Mouse (Mus musculus): ENCODE data around the gene Car11. TPM values are rescaled to one million over a fixed set of nuclear protein-coding genes. Genes with fewer than 3 reads are reported as not detected.
A peak's percentile ranks its signal among the peaks of the same experiment; 100 is the strongest.

Gene Car11
- total RNA-seq, 2 experiments from 2014 or later, result 4.5 to 5.0 TPM

DNA sequence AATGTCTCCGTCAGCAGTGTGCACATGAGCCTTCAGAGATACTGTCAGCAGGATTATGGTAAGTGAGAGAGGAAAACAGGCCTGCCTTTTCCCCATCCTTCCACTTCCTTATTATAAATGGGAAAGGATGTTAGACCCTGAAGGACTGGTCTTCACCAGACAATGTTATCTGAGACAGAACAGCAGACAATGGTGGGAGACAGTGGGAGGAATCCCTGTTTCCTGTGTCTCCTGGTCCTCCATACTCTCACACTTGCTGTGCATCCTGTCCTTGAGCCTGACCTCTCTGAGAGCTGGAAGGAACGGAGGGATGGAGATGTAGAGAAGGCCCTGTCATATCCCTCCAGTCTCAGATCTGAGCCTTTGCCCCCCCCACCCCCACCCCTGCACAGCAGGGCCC is 7.3 kb upstream of the Car11 start:
- DNase-seq, result no peak

DNA sequence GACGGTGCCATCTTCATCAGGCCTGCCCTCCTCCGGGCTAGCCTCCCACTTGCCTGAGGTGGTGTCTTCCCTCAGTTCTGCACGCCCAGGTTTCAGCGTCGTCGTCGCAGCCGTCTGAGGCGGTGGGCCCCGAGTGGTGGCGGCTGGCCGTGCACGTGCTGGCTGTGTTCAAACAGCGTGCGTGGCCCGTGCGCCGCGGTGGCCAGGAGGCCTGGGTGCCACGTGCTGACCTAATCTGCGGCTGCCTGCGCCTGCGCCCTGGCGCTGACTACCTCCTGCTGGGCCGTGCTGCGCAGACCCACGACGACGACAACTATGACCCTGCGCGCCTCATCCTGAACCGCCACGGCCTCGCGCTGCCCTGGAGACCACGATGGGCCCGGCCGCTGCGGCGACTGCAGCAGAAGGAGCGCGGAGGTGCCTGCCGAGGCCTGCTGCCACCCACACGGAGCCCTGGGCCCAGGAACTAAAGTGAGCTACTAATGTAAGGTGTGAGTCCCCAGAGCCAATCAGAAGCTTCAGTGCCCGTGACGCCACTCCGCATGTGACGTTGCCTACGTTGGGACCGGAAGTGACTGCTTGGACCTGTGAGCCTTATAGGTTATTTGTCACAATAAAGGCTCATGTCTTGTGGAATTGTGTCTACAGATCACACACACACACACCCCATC is 5.6 kb upstream of the Car11 start, which contains the start of gene Sec1:
Sec1 (minus strand) TSS at position 482 of the 671 bp plus-strand sequence.
- peak; percentile 4 for DNase-seq

DNA sequence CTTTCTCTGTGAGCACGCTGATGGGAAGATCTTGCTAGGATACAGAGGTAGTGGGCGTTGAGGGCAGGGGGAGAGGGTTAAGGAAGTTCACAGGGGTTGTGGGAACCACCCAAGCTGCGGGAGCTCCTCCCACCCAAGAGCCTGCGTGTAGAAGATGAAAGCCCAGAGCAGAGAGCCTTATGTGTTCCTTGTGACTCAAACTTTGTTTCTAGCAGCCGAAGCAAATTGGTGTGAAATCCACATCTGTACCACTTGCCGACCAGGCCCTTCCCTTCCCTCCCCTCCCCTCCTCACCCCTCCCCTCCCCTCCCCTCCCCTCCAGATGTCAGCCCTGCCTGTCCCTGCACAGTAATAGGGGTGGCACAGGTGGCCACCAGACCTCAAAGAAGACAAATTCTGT is 4.5 kb upstream of the Car11 start:
- no peak for DNase-seq

DNA sequence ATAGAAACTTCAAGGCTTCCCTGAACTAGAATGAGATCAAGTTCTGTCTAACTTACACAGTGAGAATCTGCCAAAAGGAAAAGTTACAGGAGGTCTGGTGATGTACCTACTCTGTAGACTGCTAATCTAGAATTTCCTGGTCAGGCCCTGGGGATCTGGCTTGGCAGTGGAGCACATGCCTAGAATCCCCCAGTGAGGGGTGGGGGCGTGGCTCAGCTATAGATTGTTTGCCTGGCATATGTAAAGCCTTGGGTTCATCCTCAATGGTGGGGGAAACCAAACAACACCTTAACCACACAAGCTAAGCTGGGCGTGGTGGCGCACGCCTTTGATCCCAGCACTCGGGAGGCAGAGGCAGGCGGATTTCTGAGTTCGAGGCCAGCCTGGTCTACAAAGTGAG is 1.7 kb upstream of the Car11 start:
- DNase-seq, result no peak

DNA sequence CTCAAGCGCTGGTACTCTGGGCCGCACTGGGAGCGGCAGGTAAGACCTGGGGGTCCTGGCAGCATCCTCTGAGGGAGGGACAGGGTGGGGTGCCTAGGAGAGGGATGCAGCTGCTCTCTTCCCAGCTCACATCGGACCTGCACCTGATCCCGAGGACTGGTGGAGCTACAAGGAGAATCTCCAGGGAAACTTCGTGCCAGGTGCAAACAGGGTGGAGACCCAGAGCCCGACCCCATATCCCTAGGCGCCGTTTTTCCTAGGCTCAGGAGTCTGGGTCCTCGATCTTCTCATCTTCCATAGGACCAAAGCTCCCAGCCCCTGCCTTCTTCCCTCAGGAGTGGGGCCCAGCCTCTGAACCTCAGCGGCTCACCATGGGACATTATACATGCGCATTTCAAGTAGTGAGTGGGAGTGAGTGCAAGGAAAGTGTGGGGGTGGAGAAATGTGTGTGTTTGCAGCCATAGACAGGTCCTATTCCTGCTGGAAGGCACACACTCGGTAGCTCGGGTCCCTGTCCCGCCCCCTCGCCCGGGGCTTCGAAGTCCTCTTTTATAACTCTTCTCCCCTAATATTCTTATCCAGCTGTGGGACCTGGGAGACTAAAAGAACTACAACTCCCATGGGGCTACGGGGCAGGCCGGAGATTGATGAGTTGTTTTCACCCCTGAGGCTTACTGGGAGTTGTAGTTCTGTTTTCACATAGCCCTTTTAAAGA is 815 bp downstream of the Car11 start:
- peak; percentile 79 for DNase-seq

DNA sequence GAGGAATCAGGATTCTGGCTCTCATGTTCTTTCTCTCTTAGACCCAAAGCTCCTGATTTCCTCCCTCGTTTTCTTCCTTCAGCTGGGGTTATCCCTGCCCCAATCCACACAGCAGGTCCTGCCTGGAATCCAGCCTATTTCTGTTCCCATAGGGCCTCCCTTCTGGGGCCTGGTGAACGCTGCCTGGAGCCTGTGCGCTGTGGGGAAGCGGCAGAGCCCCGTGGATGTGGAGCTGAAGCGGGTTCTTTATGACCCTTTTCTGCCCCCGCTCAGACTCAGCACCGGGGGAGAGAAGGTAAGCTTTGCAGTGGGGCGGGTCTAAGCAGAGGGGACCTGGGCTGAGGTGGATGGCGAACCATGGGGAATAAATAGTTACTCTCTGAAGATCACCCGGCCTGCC is 1.4 kb downstream of the Car11 start:
- DNase-seq, result peak; percentile 57

DNA sequence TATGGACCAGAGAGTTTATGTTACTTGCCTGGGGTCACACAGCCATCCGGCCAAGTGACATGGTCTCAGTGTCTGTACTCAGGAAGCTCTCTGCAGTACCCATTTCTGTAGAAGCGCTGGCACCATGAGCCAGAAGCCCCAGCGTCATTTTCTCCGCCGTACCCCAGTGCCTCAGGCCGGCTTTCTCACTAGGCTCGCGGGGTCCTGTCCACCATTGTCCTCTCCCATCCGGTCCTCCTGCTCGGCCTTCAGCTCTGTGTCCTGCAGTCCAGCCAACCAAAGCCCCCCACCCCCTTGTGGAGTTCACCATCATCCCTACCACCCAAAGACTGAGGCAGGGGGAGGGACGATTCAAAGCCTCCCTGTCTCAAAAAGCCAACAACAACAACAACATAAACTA is 2.0 kb downstream of the Car11 start:
- DNase-seq, result no peak

DNA sequence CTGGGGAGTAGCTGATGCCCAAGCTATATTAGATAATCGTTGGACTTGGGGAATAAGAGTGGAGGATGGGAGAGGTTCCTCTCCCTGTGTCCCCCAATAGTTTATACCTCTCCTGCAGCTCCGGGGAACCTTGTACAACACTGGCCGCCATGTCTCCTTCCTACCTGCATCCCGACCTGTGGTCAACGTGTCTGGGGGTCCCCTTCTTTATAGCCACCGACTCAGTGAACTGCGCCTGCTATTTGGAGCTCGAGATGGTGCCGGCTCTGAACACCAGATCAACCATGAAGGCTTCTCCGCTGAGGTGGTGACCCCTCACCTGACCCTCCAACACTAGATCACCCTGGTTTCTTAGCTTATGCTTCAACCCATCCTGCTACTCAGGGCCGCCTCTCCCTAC is 2.7 kb downstream of the Car11 start:
- DNase-seq, result no peak

DNA sequence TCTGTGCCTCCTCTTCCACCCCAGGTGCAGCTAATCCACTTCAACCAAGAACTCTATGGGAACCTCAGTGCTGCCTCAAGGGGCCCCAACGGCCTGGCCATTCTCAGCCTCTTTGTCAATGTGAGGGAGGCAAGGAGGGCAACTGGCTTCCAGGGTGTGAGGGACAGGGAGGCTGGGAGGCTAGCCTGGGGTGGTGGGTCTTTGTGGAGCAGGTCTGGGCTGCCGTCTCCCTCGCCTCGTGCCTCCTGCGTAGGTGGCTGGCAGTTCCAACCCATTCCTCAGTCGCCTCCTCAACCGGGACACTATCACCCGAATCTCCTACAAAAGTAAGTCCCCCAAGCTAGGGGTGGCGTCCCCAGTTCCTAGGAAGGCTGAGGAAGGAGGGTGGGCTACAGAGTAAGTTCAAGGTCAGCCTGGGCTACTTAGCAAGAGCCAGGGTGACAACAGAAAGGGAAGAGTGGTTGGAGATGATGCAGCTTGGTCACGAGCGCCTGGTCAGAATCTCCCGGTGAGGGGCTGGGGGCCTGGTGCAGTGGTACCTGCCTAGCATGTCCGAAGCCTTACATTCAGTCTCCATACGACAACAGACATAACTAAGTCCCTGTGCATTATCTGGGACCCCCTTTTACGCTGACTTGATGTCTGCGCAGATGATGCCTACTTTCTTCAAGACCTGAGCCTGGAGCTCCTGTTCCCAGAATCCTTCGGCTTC is 3.3 kb downstream of the Car11 start:
- no peak for DNase-seq

DNA sequence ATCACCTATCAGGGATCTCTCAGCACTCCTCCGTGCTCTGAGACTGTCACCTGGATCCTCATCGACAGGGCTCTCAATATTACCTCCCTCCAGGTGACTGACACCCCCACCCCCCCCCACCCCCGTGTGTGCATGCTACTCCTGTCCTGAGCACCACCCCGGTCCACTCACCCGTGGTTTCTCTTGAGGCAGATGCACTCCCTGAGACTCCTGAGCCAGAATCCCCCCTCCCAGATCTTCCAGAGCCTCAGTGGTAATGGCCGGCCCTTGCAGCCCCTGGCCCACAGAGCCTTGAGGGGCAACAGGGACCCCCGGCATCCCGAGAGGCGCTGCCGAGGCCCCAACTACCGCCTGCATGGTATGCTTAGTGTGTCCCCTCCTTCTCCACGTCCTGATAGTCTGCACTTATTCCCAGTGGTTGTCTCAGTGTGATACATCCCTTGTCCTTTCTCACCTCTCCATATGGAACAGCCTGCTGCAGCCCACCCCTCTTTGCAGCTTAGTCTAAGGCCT is 3.9 kb downstream of the Car11 start:
- DNase-seq, result no peak

DNA sequence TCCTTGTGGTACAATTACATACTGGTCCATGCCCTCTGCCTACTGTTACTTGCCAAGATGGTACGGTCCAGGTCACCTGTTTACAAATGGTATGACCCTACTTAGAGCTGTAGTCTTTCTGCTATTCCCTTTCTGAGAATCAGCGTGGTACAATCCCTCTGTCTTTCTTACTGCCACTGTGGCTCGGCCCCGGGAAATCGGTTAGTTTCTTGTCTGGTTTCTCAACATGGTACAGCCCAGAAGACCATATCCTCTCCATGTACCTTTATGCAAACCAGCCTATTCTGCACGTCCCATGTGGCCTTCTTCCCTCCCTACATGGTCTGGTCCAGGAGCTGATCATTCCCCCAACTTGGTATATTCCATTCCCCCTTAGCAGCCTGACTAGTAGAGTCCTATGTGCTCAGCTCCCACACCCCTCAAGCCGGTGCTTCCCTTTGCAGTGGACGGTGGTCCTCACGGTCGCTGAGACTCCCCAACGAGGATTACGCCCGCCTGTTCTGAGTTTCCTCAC is 4.5 kb downstream of the Car11 start:
- DNase-seq, result peak; percentile 67

DNA sequence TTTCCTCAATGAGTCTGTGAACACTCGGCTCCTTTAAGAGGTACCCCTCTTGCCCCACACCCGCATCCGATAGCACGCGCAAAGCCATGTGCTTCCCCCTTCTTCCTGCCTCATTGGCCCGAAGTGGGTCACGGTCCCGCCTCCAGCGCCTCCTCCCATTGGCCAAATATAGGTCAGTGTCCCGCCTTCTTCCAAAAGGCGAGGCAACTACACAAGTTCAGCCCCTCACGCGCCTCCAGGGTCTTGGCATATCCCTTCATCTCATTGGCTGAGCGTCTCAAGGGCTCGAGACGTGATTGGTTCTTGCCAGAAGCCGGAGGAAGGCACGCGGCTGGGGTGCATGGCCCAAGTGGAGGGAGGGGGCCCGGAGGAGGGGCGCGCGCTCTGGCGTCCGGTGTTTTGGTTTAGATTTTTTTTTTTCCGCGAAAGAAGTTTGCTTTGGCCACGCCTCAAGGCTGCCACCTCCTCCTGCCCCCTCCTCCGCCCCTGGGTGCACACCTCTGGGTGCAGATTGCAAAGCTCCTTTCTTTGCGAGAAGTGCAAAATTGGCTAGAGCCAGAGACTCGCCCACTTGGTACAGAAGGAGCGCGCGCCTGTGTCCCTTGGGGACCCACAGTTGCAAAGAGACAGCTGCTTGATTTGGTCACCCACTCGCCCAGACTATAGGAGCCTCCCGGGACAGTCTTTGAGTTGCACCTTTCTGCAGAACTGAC is 5.2 kb downstream of the Car11 start, which contains the start of gene Dbp:
Dbp (plus strand) TSS at position 359 of the 713 bp plus-strand sequence.
- DNase-seq, result peak; percentile 99

DNA sequence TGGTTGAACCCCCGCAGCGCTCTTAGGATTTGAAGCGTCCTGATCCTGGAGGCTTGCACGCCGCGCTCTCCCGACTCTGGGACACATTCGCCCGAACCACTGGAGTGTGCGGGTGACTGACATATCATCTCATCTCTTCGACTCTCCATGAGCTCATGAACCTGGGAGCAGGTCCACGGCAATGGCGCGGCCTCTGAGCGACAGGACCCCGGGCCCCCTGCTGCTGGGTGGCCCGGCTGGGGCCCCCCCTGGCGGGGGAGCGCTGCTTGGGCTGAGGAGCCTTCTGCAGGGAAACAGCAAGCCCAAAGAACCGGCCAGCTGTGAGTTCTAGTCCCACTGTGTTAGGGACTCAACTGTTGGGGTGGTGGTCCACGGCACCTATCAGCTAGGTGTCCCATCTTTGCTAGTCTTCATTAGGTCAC is 5.8 kb downstream of the Car11 start:
- DNase-seq, result peak; percentile 47

DNA sequence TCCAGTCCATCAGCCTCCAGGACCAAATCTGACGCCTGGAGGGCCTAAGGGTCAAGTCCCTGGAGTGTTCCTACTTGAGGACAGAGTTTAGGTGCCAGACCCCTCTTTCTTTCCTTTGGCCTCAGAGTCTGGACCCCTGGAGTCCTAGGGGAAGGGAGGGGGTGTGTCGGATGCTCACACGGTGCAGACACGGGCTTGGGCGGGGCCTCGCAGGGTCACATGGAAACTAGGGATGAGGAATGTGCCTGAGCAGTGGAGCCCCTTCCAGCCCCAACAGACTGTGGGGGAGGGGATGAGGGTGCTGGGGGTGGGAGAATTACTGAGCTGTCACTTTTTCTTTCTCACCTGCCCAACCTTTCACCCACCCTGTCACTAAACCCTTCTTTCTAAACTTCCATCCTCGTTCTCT is 6.2 kb downstream of the Car11 start:
- DNase-seq, result peak; percentile 84

DNA sequence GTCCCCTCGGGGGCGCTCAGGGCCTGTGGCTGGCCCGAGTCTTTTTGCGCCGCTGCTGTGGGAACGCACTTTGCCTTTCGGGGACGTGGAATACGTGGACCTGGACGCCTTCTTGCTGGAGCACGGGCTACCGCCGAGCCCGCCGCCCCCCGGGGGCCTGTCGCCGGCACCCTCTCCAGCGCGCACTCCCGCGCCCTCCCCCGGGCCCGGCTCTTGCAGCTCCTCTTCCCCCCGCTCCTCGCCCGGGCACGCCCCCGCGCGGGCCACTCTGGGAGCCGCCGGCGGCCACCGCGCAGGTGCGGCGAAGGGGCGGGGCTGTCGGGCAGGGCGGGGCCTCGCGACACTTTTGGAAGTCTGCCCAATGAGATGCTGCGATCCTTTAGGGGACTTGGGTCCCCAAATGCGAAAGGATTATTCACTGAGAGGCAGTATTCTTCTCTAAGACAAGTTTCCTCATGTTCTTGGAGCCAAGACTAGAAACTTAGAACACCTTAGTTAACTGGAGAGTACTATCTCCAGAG is 7.1 kb downstream of the Car11 start:
- DNase-seq, result peak; percentile 93

DNA sequence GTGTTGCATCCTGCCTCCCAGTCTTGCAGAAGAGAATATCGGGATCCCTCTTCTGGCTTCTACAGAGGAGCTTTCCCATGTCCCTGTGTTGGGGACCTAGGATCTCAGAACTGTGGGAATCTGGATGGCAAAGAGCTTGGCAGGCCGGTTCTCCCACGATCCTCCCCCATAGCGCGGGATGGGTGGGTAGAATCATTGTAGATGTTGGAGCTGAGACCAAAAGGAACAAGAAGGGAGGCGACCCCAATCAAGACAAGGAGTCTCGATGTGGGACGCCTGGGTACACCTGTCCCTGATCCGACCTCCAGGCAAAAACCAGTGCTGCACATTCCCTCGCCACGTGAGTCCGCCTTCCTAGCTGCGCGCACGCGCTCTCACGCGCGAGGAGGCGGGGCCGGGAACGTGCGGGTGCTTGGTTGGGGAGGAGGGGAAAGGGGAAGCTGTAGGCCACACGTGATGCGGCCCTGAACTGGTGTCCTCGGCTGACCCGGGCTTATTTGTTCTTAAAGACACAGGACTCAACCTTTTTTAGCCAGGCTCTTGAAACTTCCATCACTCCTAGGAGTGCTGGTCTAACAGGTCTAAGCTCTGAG is 7.8 kb downstream of the Car11 start:
- DNase-seq, result peak; percentile 97

DNA sequence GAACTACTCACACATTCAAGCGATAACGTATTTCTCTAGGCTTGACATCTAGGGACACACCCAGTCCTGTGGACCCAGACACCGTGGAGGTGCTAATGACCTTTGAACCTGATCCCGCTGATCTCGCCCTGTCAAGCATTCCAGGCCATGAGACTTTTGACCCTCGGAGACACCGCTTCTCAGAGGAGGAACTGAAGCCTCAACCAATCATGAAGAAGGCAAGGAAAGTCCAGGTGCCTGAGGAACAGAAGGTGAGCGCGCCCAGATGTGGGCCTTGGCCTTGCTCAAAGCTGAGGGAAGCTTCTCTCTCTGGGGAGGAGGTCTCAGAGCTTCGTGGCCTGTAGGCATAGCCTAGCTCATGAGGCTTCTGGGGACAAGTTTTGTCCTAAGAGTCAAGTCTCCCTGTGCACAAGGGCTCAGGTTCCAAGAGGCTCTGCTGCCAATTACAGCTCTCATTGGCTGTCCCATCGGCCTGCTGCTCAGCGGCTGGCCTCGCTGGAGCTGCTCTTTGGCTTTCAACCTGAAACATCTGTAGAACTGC is 8.6 kb downstream of the Car11 start:
- peak; percentile 40 for DNase-seq

DNA sequence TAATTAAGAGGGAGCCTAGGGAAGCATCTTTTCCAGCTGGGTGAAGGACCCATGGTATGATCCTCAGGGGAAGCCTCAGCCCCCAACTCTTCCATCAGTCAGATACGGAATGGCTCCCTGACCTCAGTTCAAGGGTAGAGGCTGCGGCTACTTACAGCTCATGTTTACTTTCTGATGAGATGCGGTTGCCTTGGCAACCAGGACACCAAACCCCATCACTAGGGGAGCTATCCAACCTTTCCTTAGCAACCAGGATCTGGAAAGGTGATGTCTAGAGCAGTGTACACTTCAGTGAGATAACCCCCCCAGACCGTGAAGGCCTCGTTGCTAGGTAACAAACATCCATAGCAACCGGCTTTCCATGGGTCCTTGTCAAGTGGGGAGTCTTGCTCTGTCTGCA is 9.4 kb downstream of the Car11 start:
- peak; percentile 17 for DNase-seq

DNA sequence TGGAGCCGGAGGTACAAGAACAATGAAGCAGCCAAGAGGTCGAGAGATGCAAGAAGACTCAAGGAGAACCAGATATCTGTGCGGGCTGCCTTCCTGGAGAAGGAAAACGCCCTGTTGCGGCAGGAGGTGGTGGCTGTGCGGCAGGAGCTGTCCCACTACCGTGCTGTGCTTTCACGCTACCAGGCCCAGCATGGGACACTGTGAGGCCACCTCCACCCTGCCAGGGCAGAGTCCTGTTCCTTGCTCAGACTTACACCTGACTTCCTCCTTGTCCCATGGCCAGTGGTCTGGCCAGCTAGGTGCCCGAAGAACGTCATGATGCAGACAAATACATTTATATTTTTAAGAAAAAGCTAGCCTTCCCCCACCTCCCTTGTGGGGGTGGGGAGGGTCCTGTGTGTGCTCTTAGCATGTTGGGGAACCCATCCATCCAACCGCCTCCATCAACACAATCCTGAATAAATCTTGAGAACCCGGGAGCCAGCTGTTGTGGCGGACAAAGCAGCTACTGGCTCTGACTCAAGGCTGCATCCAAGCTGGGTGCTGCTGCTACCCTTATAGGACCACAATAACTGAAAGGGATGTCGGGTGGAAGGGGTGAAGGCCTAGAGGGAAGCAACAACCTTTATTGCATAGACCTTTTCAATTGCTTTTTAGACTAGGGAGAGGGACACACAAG is 10.2 kb downstream of the Car11 start:
- DNase-seq, result no peak

DNA sequence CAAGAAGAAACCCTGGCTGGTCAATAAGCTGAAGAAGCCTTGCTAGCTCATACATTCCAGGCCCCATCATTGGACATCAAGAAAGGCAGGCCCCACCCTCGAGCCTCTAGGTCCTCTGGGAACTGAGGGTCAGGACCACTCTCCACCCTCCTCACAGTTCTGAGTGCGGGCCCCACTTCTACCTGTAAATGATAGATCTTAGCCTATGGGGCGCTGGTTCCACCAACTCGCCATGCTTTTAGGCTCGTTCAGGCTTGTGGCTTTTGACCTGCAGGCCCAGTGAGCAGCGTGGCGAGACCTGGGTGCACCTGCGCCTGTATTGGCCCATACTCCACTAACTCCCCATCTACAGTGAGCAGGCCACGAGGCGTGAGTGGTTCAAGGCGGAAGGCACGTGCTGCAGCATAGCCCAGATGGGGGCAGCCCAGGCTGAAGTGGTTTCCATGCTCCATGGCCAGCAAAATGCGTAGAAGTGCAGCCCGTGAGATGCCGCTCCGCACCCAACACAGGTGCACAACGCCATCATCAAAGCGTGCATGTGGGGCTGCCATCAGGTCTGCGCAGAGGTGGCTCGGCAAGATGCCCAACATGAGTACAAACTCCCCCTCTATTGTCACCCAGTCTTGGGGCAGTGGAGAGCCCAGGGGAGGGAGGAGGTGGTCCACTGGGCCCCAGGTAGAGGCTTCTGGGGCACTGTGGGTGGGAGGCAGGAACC is 11.0 kb downstream of the Car11 start:
- no peak for DNase-seq
